Mouse (Mus musculus) megakaryocyte, embryonic 14.5 days (primary cell): ENCODE measurements around the gene Sass6.

Experiments
- FLI1 ChIP-seq: IDR thresholded peaks from 2 replicates; pipeline ENCODE4 v1.6.1; 2012; ENCODE audit warnings: low read length, inconsistent platforms, mixed read lengths
- GATA1 ChIP-seq: IDR thresholded peaks from 3 replicates; pipeline ENCODE4 v1.6.1; 2012; ENCODE audit warnings: mixed read lengths, low read length, inconsistent platforms, borderline replicate concordance

GRCm38 (mm10) chr3:116547430-116547829 is 47.4 kb upstream of the Sass6 start:
- TF ChIP-seq GATA1 (no peak), FLI1 (no peak)
